Comparison of ENCODE assay signal across 11 mouse cellular contexts in the genomic region with DNA sequence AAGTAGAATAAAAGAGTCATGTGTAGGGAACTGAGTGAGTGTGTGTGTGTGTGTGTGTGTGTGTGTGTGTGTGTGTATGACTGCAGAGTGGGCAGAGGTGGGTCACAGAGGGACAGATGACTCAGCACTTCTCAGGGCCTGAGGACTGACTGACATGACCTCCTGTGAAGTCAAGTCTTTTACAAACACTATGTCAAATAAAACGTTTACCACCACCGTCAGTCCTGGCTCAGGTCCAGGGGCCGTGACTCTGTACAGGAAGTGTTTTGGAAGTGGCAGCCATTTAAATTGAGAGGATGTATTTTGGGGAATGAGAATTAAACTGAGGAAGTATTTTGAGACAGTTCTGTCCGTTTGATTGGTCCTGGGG. TPM values are rescaled to one million over a fixed set of nuclear protein-coding genes. Genes with fewer than 3 reads are reported as not detected.
DNase-seq lines count a peak whose midpoint lies in the region; ATAC-seq and TF ChIP-seq lines count a peak whose summit lies in the region.
"Had no signal": no experiment of that assay in that cellular context is flagged by ENCODE, and none has a peak within 500 bp of the region (broad histone marks: within the 10 kb centered on the region; RNA-seq: fewer than 3 reads in every experiment).

No protein-coding gene starts in this region.

- TF ChIP-seq CTCF in embryonic fibroblast, embryonic 13.5 days (IDR thresholded peaks at IDR 0.05; ENCODE audit: borderline replicate concordance, insufficient read depth, low read length): no peak

- no peaks in the 10 kb centered on the region for H3K9me3 ChIP-seq in limb, embryonic 11.5 days (ENCODE audit: control insufficient read depth, low read length)
- no peaks in the 10 kb centered on the region for H3K9me3 ChIP-seq in limb, embryonic 10.5 days (replicated peaks)
- no peaks in the 10 kb centered on the region for H3K9me3 ChIP-seq in liver, embryonic 12.5 days (replicated peaks)
- no peaks in the 10 kb centered on the region for H3K9me3 ChIP-seq in stomach, embryonic 15.5 days
- no peaks in the 10 kb centered on the region for H3K9me3 ChIP-seq in forebrain, embryonic 10.5 days
- H3K9me3 ChIP-seq: neural tube, embryonic 13.5 days had no signal

- no peak for TF ChIP-seq POLR2A in embryonic fibroblast, embryonic 13.5 days (IDR thresholded peaks at IDR 0.05; ENCODE audit: low read depth, low read length)

- no peaks in the 10 kb centered on the region for H3K36me3 ChIP-seq in limb, embryonic 11.5 days (ENCODE audit: control insufficient read depth, insufficient read depth, low read length)
- H3K36me3 ChIP-seq in limb, embryonic 10.5 days: no peaks in the 10 kb centered on the region
- no peaks in the 10 kb centered on the region for H3K36me3 ChIP-seq in liver, embryonic 12.5 days
- no peaks in the 10 kb centered on the region for H3K36me3 ChIP-seq in stomach, embryonic 15.5 days
- no peaks in the 10 kb centered on the region for H3K36me3 ChIP-seq in forebrain, embryonic 10.5 days (replicated peaks)
- H3K36me3 ChIP-seq: neural tube, embryonic 13.5 days had no signal

- H3K4me3 ChIP-seq in limb, embryonic 11.5 days (ENCODE audit: low read depth, low read length): no peak overlapping the region
- no peak overlapping the region for H3K4me3 ChIP-seq in limb, embryonic 10.5 days
- no peak overlapping the region for H3K4me3 ChIP-seq in embryonic fibroblast, embryonic 13.5 days (ENCODE audit: insufficient read depth, low read length)
- no peak overlapping the region for H3K4me3 ChIP-seq in liver, embryonic 12.5 days
- H3K4me3 ChIP-seq in stomach, embryonic 15.5 days (replicated peaks): no peak overlapping the region
- H3K4me3 ChIP-seq in forebrain, embryonic 10.5 days: no peak overlapping the region
- H3K4me3 ChIP-seq: erythroblast, embryonic 14.5 days; neural tube, embryonic 13.5 days had no signal

- DNase-seq in limb, embryonic 11.5 days (ENCODE audit: low spot score): no peak
- no peak for DNase-seq in limb, embryonic 10.5 days (ENCODE audit: low spot score)
- no peak for DNase-seq in B cell, adult 2 months
- DNase-seq in forebrain, embryonic 10.5 days (ENCODE audit: extremely low spot score, low spot score): no peak
- DNase-seq in frontal cortex, postnatal 25 days (ENCODE audit: low spot score in 2 of 2): no peak
- DNase-seq: layer of hippocampus, postnatal 36 days had no signal

- H3K4me1 ChIP-seq in limb, embryonic 11.5 days (ENCODE audit: control insufficient read depth, insufficient read depth, low read length): no peaks in the 10 kb centered on the region
- peaks cover 9% of the 10 kb centered on the region for H3K4me1 ChIP-seq in limb, embryonic 10.5 days
- peaks cover 30% of the 10 kb centered on the region for H3K4me1 ChIP-seq in embryonic fibroblast, embryonic 13.5 days (ENCODE audit: control insufficient read depth, insufficient read depth, low read length)
- peaks cover 9% of the 10 kb centered on the region; the same call in 1 of the 2 replicates for H3K4me1 ChIP-seq in liver, embryonic 12.5 days
- H3K4me1 ChIP-seq in stomach, embryonic 15.5 days: peaks cover 27% of the 10 kb centered on the region
- no peaks in the 10 kb centered on the region for H3K4me1 ChIP-seq in forebrain, embryonic 10.5 days

- ATAC-seq in limb, embryonic 11.5 days (ENCODE audit: insufficient number of reproducible peaks, low FRiP score, low TSS enrichment, low read depth): peak; percentile 26; the same call in 1 of the 2 replicates
- ATAC-seq in liver, embryonic 12.5 days: peak; percentile 72
- peak; percentile 34; the same call in 1 of the 2 replicates for ATAC-seq in stomach, embryonic 15.5 days (ENCODE audit: insufficient read depth, low FRiP score, low read depth)

- H3K9ac ChIP-seq in limb, embryonic 11.5 days (ENCODE audit: low read length): no peak overlapping the region
- no peak overlapping the region for H3K9ac ChIP-seq in liver, embryonic 12.5 days
- no peak overlapping the region for H3K9ac ChIP-seq in stomach, embryonic 15.5 days
- H3K9ac ChIP-seq: neural tube, embryonic 13.5 days had no signal

- 33% methylated on average over 4 of the region's 4 CpGs for WGBS in limb, embryonic 11.5 days
- 45% methylated on average over 4 of the region's 4 CpGs for WGBS in limb, embryonic 10.5 days
- 47% methylated on average over 4 of the region's 4 CpGs for WGBS in liver, embryonic 12.5 days (ENCODE audit: insufficient replicate concordance)
- 13% methylated on average over 4 of the region's 4 CpGs for WGBS in stomach, embryonic 15.5 days
- WGBS in forebrain, embryonic 10.5 days: 70% methylated on average over 4 of the region's 4 CpGs

- no peaks in the 10 kb centered on the region for H3K27me3 ChIP-seq in limb, embryonic 11.5 days (ENCODE audit: control insufficient read depth, insufficient read depth, low read length)
- H3K27me3 ChIP-seq in limb, embryonic 10.5 days (ENCODE audit: low read depth, poor library complexity, severe bottlenecking): no peaks in the 10 kb centered on the region
- H3K27me3 ChIP-seq in liver, embryonic 12.5 days (replicated peaks): no peaks in the 10 kb centered on the region
- no peaks in the 10 kb centered on the region for H3K27me3 ChIP-seq in stomach, embryonic 15.5 days (replicated peaks)
- H3K27me3 ChIP-seq in forebrain, embryonic 10.5 days (ENCODE audit: poor library complexity, severe bottlenecking): no peaks in the 10 kb centered on the region
- H3K27me3 ChIP-seq: neural tube, embryonic 13.5 days had no signal

- no peak overlapping the region for H3K27ac ChIP-seq in limb, embryonic 11.5 days (replicated peaks; ENCODE audit: low read depth, low read length)
- H3K27ac ChIP-seq in limb, embryonic 10.5 days: no peak overlapping the region
- peak overlapping the region; percentile 66 for H3K27ac ChIP-seq in embryonic fibroblast, embryonic 13.5 days (ENCODE audit: insufficient read depth, low read length)
- H3K27ac ChIP-seq in liver, embryonic 12.5 days: no peak overlapping the region
- peak overlapping the region; percentile 72 for H3K27ac ChIP-seq in stomach, embryonic 15.5 days
- H3K27ac ChIP-seq in forebrain, embryonic 10.5 days: no peak overlapping the region
- H3K27ac ChIP-seq: neural tube, embryonic 13.5 days had no signal

- no peak overlapping the region for H3K4me2 ChIP-seq in limb, embryonic 11.5 days (ENCODE audit: low read depth, severe bottlenecking)
- no peak overlapping the region for H3K4me2 ChIP-seq in liver, embryonic 12.5 days
- no peak overlapping the region for H3K4me2 ChIP-seq in stomach, embryonic 15.5 days
- H3K4me2 ChIP-seq: neural tube, embryonic 13.5 days had no signal

RNA-seq across cellular contexts. Expression of gene Mettl14, which starts 52.9 kb away (rescaled TPM):
- 26.9 and 28.5 TPM in 2 replicates for polyA plus RNA-seq in limb, embryonic 11.5 days (2014; fragmentation: Nextera tagmentation; extraction: Ambion mirVana)
- 25.4 and 30.6 TPM in 2 replicates for polyA plus RNA-seq in limb, embryonic 10.5 days (2016; fragmentation: Nextera tagmentation; extraction: Ambion mirVana)
- 14.1 and 17.9 TPM in 2 replicates for polyA plus RNA-seq in embryonic fibroblast, embryonic 13.5 days (2011; ENCODE audit: insufficient read length, low read depth, missing spikeins)
- polyA plus RNA-seq in liver, embryonic 12.5 days (2016; fragmentation: Nextera tagmentation; extraction: Ambion mirVana): 12.7 and 13.4 TPM in 2 replicates
- polyA plus RNA-seq in stomach, embryonic 15.5 days (2015; fragmentation: Nextera tagmentation; extraction: Ambion mirVana): 23.3 and 25.0 TPM in 2 replicates
- polyA plus RNA-seq in forebrain, embryonic 10.5 days (2016; fragmentation: Nextera tagmentation; extraction: Ambion mirVana): 37.1 and 37.9 TPM in 2 replicates

Comparison
In these comparisons a context has a peak if more than half of its experiments do, and no peak if none do; other contexts are left out.
1. H3K27ac ChIP-seq: peak in embryonic fibroblast, embryonic 13.5 days (single experiment) and stomach, embryonic 15.5 days (single experiment); none in limb, embryonic 11.5 days (single experiment), limb, embryonic 10.5 days (single experiment), liver, embryonic 12.5 days (single experiment) and forebrain, embryonic 10.5 days (single experiment).
2. Peak in every context shown above with its lines, with median percentiles within 50 percentile points of each other: ATAC-seq.